Mouse (Mus musculus): ENCODE results near the gene Nxpe3. TPM values are rescaled to one million over a fixed set of nuclear protein-coding genes. Genes with fewer than 3 reads are reported as not detected.

The Nxpe3 gene
- polyA plus RNA-seq, 1 experiment from 2014 or later = 0.72 TPM

DNA sequence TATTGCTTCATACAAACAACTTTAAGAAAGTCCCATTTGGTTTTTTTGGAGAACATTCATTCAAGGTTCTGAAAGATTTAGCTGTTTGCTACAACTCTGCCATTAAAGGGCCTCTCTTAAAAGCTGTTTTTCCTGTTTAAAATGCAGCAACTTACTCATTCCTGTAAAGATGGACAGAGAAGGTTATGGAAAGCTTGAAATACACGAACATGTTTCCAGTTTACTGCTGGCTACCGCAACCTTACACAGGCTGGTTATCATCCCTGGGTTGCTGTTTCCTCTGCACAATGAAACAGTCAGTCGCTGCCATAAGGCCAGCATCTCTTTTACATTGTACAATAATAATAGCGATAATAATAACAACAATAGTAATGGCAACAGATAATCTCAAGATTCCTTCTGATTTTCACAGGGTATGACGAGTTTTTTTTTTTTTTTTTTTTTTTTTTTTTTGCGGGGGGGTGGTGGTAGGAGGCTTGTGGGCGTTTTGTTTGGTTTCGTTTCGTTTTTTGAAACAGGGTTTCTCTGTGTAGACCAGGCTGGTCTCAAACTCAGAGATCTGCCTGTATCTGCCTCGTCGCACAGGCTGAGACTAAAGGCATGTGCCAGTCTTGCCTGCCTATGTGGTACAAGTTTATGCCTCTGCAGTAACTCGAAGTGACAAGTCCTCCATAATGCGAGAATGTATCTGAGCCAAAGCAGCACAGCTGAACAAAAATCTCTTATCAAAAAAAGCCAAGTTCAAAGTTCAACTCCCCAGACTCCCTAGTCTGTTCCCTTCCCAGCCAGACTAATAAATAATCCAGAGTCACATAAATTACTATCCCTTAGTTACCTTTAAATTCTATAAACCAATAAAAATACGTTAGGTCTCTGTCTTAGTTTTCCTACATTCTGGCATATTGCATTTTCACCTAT is 7.0 kb upstream of the Nxpe3 start:
- Histone ChIP-seq H3K27ac (ENCODE audit: low read depth, low read length) (no peak overlapping the region), H3K36me3 (ENCODE audit: control insufficient read depth, insufficient read depth) (no peaks in the 10 kb centered on the region), H3K27me3 (replicated peaks; ENCODE audit: control insufficient read depth, insufficient read depth, low read length) (no peaks in the 10 kb centered on the region), H3K4me3 (ENCODE audit: low read depth, low read length) (no peak overlapping the region), H3K9ac (ENCODE audit: low read depth, low read length) (no peak overlapping the region), H3K4me2 (replicated peaks; ENCODE audit: low read depth) (no peak overlapping the region), H3K9me3 (ENCODE audit: control insufficient read depth) (no peaks in the 10 kb centered on the region), H3K4me1 (replicated peaks; ENCODE audit: control insufficient read depth, insufficient read depth, low read length) (no peaks in the 10 kb centered on the region)
- WGBS = 72% methylated on average over 14 of the region's 14 CpGs
- no peak for ATAC-seq
- TF ChIP-seq CTCF (IDR thresholded peaks at IDR 0.05; ENCODE audit: low read depth) = no peak

DNA sequence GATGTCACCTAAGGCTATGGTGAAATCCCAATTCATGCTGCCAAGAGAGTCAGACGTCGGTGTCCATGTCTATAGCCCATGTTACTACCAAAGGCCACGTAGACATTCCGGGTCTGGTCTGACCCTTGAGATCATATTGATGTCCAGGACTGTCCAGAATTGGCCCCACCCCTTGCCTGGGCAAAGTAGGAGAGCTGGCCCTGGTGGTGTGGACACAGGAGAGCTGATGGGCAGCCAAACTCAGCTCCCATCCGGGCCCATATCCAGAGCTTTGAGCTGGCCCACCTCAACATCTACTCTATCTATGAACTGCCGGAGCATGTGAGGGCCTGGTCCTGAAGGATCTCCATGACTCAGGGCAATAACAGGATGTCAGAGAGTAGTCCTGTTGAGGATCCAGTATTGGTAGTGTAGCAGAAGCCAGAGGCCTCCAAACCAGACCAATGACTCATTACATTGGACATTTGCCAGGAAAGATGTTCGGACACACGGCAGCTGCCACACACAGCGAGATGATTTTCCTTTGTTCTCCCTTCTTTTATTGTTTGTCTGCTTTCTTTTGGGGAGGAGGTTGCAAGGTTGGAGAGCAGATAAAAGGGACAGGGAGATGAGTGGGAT is 3.4 kb upstream of the Nxpe3 start:
- WGBS = 60% methylated on average over 9 of the region's 9 CpGs
- no peak overlapping the region for H3K27ac ChIP-seq (ENCODE audit: low read depth, low read length)

DNA sequence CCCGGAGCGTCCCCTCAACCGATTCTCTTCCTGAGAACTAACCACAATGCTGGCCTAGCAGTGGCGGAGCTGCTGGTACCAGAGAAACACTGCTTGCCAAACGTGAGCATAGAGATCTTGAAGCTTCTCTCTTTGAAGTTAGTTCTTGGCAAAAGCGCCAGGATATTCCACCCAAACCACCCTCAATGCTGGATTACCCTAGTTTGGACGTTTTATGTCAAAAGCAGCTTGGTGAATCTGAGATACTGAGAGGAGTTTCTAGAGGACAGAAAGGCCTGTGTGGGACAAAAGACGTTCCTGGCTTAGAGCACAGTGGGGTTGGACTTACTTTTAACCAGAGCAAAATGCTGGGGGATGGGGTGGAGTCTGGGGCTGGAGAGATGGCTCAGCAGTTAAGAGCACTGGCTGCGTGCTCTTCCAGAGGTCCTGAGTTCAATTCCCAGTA is 588 bp upstream of the Nxpe3 start:
- no peak for TF ChIP-seq CTCF (IDR thresholded peaks at IDR 0.05; ENCODE audit: low read depth)
- H3K4me1 ChIP-seq (replicated peaks; ENCODE audit: control insufficient read depth, insufficient read depth, low read length) = no peaks in the 10 kb centered on the region
- 10% methylated on average over 9 of the region's 9 CpGs for WGBS
- no peaks in the 10 kb centered on the region for H3K9me3 ChIP-seq (ENCODE audit: control insufficient read depth)
- peak overlapping the region; percentile 50 for H3K9ac ChIP-seq (ENCODE audit: low read depth, low read length)
- H3K36me3 ChIP-seq (ENCODE audit: control insufficient read depth, insufficient read depth) = no peaks in the 10 kb centered on the region
- peak overlapping the region; percentile 85 for H3K4me2 ChIP-seq (replicated peaks; ENCODE audit: low read depth)
- no peak for ATAC-seq
- no peaks in the 10 kb centered on the region for H3K27me3 ChIP-seq (replicated peaks; ENCODE audit: control insufficient read depth, insufficient read depth, low read length)
- H3K4me3 ChIP-seq (ENCODE audit: low read depth, low read length) = peak overlapping the region; percentile 66
- peak overlapping the region; percentile 51; the same call in 1 of the 2 replicates for H3K27ac ChIP-seq (ENCODE audit: low read depth, low read length)

More for the DNA sequence above, 3.4 kb upstream of the Nxpe3 start:
- no peak overlapping the region for H3K9ac ChIP-seq (ENCODE audit: low read depth, low read length)
- no peaks in the 10 kb centered on the region for H3K36me3 ChIP-seq (ENCODE audit: control insufficient read depth, insufficient read depth)
- H3K27me3 ChIP-seq (replicated peaks; ENCODE audit: control insufficient read depth, insufficient read depth, low read length) = no peaks in the 10 kb centered on the region
- no peak for TF ChIP-seq CTCF (IDR thresholded peaks at IDR 0.05; ENCODE audit: low read depth)
- H3K4me2 ChIP-seq (replicated peaks; ENCODE audit: low read depth) = no peak overlapping the region
- no peak overlapping the region for H3K4me3 ChIP-seq (ENCODE audit: low read depth, low read length)
- H3K4me1 ChIP-seq (replicated peaks; ENCODE audit: control insufficient read depth, insufficient read depth, low read length) = no peaks in the 10 kb centered on the region
- no peaks in the 10 kb centered on the region for H3K9me3 ChIP-seq (ENCODE audit: control insufficient read depth)
- ATAC-seq = no peak; the same call in 1 of the 2 replicates

DNA sequence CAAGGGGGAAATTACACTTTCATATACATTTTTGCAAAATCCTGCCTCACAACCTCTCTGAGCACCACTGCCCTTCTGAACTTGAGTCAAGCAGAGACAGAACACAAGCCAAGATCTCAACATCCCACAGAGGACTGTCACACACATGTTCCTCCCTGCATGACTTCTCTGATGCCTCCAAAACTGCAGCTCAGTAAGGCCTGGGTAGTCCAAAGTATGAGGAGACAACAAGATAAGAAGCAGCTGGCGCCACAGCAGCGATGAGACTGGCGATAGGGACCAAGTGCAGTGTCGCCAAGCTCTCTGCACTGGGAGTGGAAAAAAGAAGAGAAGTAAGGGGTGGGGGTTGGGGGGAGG is 571 bp downstream of the Nxpe3 start:
- no peak for ATAC-seq
- Histone ChIP-seq H3K4me3 (ENCODE audit: low read depth, low read length) (peak overlapping the region; percentile 66), H3K27ac (ENCODE audit: low read depth, low read length) (no peak overlapping the region), H3K9me3 (ENCODE audit: control insufficient read depth) (no peaks in the 10 kb centered on the region), H3K9ac (ENCODE audit: low read depth, low read length) (peak overlapping the region; percentile 50), H3K4me1 (replicated peaks; ENCODE audit: control insufficient read depth, insufficient read depth, low read length) (no peaks in the 10 kb centered on the region), H3K4me2 (replicated peaks; ENCODE audit: low read depth) (peak overlapping the region; percentile 85), H3K27me3 (replicated peaks; ENCODE audit: control insufficient read depth, insufficient read depth, low read length) (no peaks in the 10 kb centered on the region), H3K36me3 (ENCODE audit: control insufficient read depth, insufficient read depth) (no peaks in the 10 kb centered on the region)
- TF ChIP-seq CTCF (IDR thresholded peaks at IDR 0.05; ENCODE audit: low read depth) = no peak
- WGBS = 1% methylated on average over 4 of the region's 4 CpGs

DNA sequence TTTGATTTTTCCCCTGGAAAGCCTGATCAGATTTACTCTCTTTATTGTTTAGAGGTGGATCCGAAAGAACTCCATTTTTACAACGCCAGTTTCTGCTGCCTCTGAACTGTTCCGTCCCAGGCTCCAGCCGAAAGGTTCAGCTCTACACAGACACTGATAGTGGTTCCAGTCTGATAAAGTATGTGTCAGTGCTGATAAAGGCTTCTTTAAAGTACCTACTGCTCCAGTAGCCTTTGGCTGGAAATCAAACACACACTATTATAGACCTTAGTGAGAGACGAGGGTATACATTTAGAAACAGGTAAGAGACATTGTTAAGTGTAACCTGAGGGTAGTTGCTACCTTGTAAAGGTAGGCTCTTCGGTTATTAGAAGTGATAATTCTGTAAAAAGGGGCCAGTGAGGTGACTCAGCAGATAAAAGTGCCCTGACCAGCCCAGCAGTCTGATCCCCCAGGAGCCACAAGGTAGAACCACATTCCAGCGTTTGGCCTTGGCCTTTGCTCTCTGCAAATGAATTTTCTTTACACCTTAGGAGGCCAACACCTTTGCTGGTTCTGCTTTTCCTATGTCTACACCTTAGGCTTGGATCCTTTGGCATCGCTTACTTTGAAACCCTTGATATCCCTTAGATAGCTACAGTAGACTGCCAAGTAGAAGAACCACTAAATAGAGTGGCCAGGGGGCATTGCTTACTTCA is 1.5 kb downstream of the Nxpe3 start:
- H3K4me2 ChIP-seq (replicated peaks; ENCODE audit: low read depth) = peak overlapping the region; percentile 85
- H3K27ac ChIP-seq (ENCODE audit: low read depth, low read length) = peak overlapping the region; percentile 5; the same call in 1 of the 2 replicates
- no peaks in the 10 kb centered on the region for H3K27me3 ChIP-seq (replicated peaks; ENCODE audit: control insufficient read depth, insufficient read depth, low read length)
- no peaks in the 10 kb centered on the region for H3K36me3 ChIP-seq (ENCODE audit: control insufficient read depth, insufficient read depth)
- no peak for TF ChIP-seq CTCF (IDR thresholded peaks at IDR 0.05; ENCODE audit: low read depth)
- peak; percentile 58 for ATAC-seq
- H3K4me3 ChIP-seq (ENCODE audit: low read depth, low read length) = no peak overlapping the region
- no peaks in the 10 kb centered on the region for H3K9me3 ChIP-seq (ENCODE audit: control insufficient read depth)
- no peaks in the 10 kb centered on the region for H3K4me1 ChIP-seq (replicated peaks; ENCODE audit: control insufficient read depth, insufficient read depth, low read length)
- 42% methylated on average over 8 of the region's 8 CpGs for WGBS
- no peak overlapping the region for H3K9ac ChIP-seq (ENCODE audit: low read depth, low read length)

DNA sequence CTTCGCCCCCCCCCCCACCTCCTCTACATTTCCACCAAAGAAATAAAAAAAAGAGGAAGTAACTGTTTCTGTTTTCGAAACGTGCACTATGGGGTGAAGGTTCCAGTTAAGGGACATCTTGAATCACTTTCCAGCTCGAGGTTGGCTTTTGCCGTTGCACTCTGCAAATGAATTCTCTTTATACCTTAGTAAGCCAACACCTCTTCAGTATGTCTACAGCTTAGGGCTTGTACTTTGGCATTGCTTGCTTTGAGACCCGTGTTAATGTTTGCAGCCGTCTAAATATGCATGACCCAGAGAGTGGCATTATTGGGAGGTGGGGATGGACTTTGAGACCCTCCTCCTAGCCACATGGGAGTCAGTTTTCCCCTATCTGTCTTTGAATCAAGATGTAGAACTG is 2.6 kb downstream of the Nxpe3 start:
- ATAC-seq = no peak
- 40% methylated on average over 7 of the region's 7 CpGs for WGBS
- Histone ChIP-seq H3K4me1 (replicated peaks; ENCODE audit: control insufficient read depth, insufficient read depth, low read length) (no peaks in the 10 kb centered on the region), H3K9me3 (ENCODE audit: control insufficient read depth) (no peaks in the 10 kb centered on the region), H3K27ac (ENCODE audit: low read depth, low read length) (no peak overlapping the region), H3K9ac (ENCODE audit: low read depth, low read length) (no peak overlapping the region), H3K36me3 (ENCODE audit: control insufficient read depth, insufficient read depth) (no peaks in the 10 kb centered on the region), H3K27me3 (replicated peaks; ENCODE audit: control insufficient read depth, insufficient read depth, low read length) (no peaks in the 10 kb centered on the region), H3K4me3 (ENCODE audit: low read depth, low read length) (no peak overlapping the region), H3K4me2 (replicated peaks; ENCODE audit: low read depth) (no peak overlapping the region)
- TF ChIP-seq CTCF (IDR thresholded peaks at IDR 0.05; ENCODE audit: low read depth) = no peak
